Mouse (Mus musculus): ENCODE data around the gene Pkmyt1. TPM values are rescaled to one million over a fixed set of nuclear protein-coding genes. Genes with fewer than 3 reads are reported as not detected.

The Pkmyt1 gene
- total and polyA plus RNA-seq, 2 experiments from 2014 or later = 9.0 to 18.2 TPM

GRCm38 (mm10) chr17:23760231-23760630 is 34.1 kb downstream of the Pkmyt1 start:
- TF ChIP-seq CTCF (IDR thresholded peaks at IDR 0.05; ENCODE audit: low read depth) (no peak), EP300 (IDR thresholded peaks at IDR 0.05; ENCODE audit: low read depth) (no peak)
- Histone ChIP-seq H3K4me1 (ENCODE audit: control insufficient read depth, insufficient read depth) (no peaks in the 10 kb centered on the region), H3K9ac (replicated peaks; ENCODE audit: low read depth, low read length) (no peak overlapping the region), H3K36me3 (replicated peaks; ENCODE audit: control insufficient read depth, insufficient read depth, low read length) (peaks cover 56% of the 10 kb centered on the region), H3K4me2 (ENCODE audit: low read depth, low read length) (no peak overlapping the region), H3K27ac (ENCODE audit: low read depth) (no peak overlapping the region), H3K4me3 (ENCODE audit: low read depth, low read length) (no peak overlapping the region), H3K27me3 (ENCODE audit: control insufficient read depth, insufficient read depth, low read length) (no peaks in the 10 kb centered on the region), H3K9me3 (replicated peaks; ENCODE audit: control insufficient read depth, low read length) (no peaks in the 10 kb centered on the region)
- no peak for ATAC-seq (ENCODE audit: insufficient read depth, low read depth)
- 95% methylated on average over 9 of the region's 9 CpGs for WGBS
- no peak for DNase-seq (ENCODE audit: low spot score)

- no peaks in the 10 kb centered on the region for H3K4me1 ChIP-seq (ENCODE audit: control insufficient read depth, insufficient read depth)
- H3K27ac ChIP-seq (ENCODE audit: low read depth) = no peak overlapping the region
- no peak for ATAC-seq (ENCODE audit: insufficient read depth, low read depth)
- WGBS = 90% methylated on average over 3 of the region's 3 CpGs
- H3K36me3 ChIP-seq (replicated peaks; ENCODE audit: control insufficient read depth, insufficient read depth, low read length) = peaks cover 47% of the 10 kb centered on the region
- no peaks in the 10 kb centered on the region for H3K9me3 ChIP-seq (replicated peaks; ENCODE audit: control insufficient read depth, low read length)
- TF ChIP-seq EP300 (IDR thresholded peaks at IDR 0.05; ENCODE audit: low read depth) (no peak), CTCF (IDR thresholded peaks at IDR 0.05; ENCODE audit: low read depth) (no peak)
- DNase-seq (ENCODE audit: low spot score) = no peak
- no peaks in the 10 kb centered on the region for H3K27me3 ChIP-seq (ENCODE audit: control insufficient read depth, insufficient read depth, low read length)
- H3K4me2 ChIP-seq (ENCODE audit: low read depth, low read length) = no peak overlapping the region
- H3K9ac ChIP-seq (replicated peaks; ENCODE audit: low read depth, low read length) = no peak overlapping the region
- H3K4me3 ChIP-seq (ENCODE audit: low read depth, low read length) = no peak overlapping the region
Observed at GRCm38 (mm10) chr17:23761155-23761554, 35.0 kb downstream of the Pkmyt1 start.

- H3K9ac ChIP-seq (replicated peaks; ENCODE audit: low read depth, low read length) = no peak overlapping the region
- no peak for DNase-seq (ENCODE audit: low spot score)
- 83% methylated on average over 11 of the region's 11 CpGs for WGBS
- H3K27ac ChIP-seq (ENCODE audit: low read depth) = no peak overlapping the region
- no peaks in the 10 kb centered on the region for H3K27me3 ChIP-seq (ENCODE audit: control insufficient read depth, insufficient read depth, low read length)
- no peaks in the 10 kb centered on the region for H3K9me3 ChIP-seq (replicated peaks; ENCODE audit: control insufficient read depth, low read length)
- TF ChIP-seq CTCF (IDR thresholded peaks at IDR 0.05; ENCODE audit: low read depth) (no peak), EP300 (IDR thresholded peaks at IDR 0.05; ENCODE audit: low read depth) (no peak)
- no peak overlapping the region for H3K4me2 ChIP-seq (ENCODE audit: low read depth, low read length)
- peaks cover 34% of the 10 kb centered on the region for H3K36me3 ChIP-seq (replicated peaks; ENCODE audit: control insufficient read depth, insufficient read depth, low read length)
- ATAC-seq (ENCODE audit: insufficient read depth, low read depth) = no peak
- no peaks in the 10 kb centered on the region for H3K4me1 ChIP-seq (ENCODE audit: control insufficient read depth, insufficient read depth)
- H3K4me3 ChIP-seq (ENCODE audit: low read depth, low read length) = no peak overlapping the region
Observed at GRCm38 (mm10) chr17:23762976-23763375, 36.8 kb downstream of the Pkmyt1 start.

- H3K4me1 ChIP-seq (ENCODE audit: control insufficient read depth, insufficient read depth) = peaks cover 13% of the 10 kb centered on the region
- H3K4me3 ChIP-seq (ENCODE audit: low read depth, low read length) = peak overlapping the region; percentile 81
- no peak for TF ChIP-seq CTCF (IDR thresholded peaks at IDR 0.05; ENCODE audit: low read depth)
- TF ChIP-seq EP300 (IDR thresholded peaks at IDR 0.05; ENCODE audit: low read depth) = no peak
- no peak overlapping the region for H3K27ac ChIP-seq (ENCODE audit: low read depth)
- H3K36me3 ChIP-seq (replicated peaks; ENCODE audit: control insufficient read depth, insufficient read depth, low read length) = no peaks in the 10 kb centered on the region
- peak overlapping the region; percentile 80 for H3K4me2 ChIP-seq (ENCODE audit: low read depth, low read length)
- WGBS = 25% methylated on average over 2 of the region's 2 CpGs
- no peaks in the 10 kb centered on the region for H3K27me3 ChIP-seq (ENCODE audit: control insufficient read depth, insufficient read depth, low read length)
- H3K9me3 ChIP-seq (replicated peaks; ENCODE audit: control insufficient read depth, low read length) = no peaks in the 10 kb centered on the region
- H3K9ac ChIP-seq (replicated peaks; ENCODE audit: low read depth, low read length) = peak overlapping the region; percentile 83
- ATAC-seq (ENCODE audit: insufficient read depth, low read depth) = no peak
- DNase-seq (ENCODE audit: low spot score) = no peak
Observed at GRCm38 (mm10) chr17:23770493-23770892, 44.4 kb downstream of the Pkmyt1 start.

GRCm38 (mm10) chr17:23770896-23771283 is 44.8 kb downstream of the Pkmyt1 start:
- Histone ChIP-seq H3K9me3 (replicated peaks; ENCODE audit: control insufficient read depth, low read length) (no peaks in the 10 kb centered on the region), H3K36me3 (replicated peaks; ENCODE audit: control insufficient read depth, insufficient read depth, low read length) (no peaks in the 10 kb centered on the region), H3K9ac (replicated peaks; ENCODE audit: low read depth, low read length) (peak overlapping the region; percentile 83), H3K4me3 (ENCODE audit: low read depth, low read length) (peak overlapping the region; percentile 81), H3K27me3 (ENCODE audit: control insufficient read depth, insufficient read depth, low read length) (no peaks in the 10 kb centered on the region), H3K27ac (ENCODE audit: low read depth) (peak overlapping the region; percentile 80), H3K4me1 (ENCODE audit: control insufficient read depth, insufficient read depth) (peaks cover 13% of the 10 kb centered on the region), H3K4me2 (ENCODE audit: low read depth, low read length) (peak overlapping the region; percentile 80)
- DNase-seq (ENCODE audit: low spot score) (peak; percentile 16), ATAC-seq (ENCODE audit: insufficient read depth, low read depth) (peak; percentile 28)
- WGBS = under 1% methylated on average over 19 of the region's 19 CpGs
- TF ChIP-seq CTCF (IDR thresholded peaks at IDR 0.05; ENCODE audit: low read depth) (no peak), EP300 (IDR thresholded peaks at IDR 0.05; ENCODE audit: low read depth) (no peak)

Data from heart, postnatal 0 days (tissue).